Mouse (Mus musculus) midbrain, embryonic 12.5 days (tissue): ENCODE data around the gene Iqgap1. TPM values are rescaled to one million over a fixed set of nuclear protein-coding genes. Genes with fewer than 3 reads are reported as not detected.

Experiments used
- ATAC-seq: fragments of 200-750 bp; cut with Nextera tagmentation; 2 replicates; pipeline ENCODE4 v1.8.0; 2017; ENCODE audit warnings: low read depth, moderate TSS enrichment, moderate library complexity; ENCODE audit not compliant: low FRiP score
- H3K27ac ChIP-seq: fragments of 300-500 bp; sonication (generic); replicated peaks from 2 replicates; pipeline ENCODE4 v1.5.1; 2016; ENCODE audit warnings: mild to moderate bottlenecking
- H3K27me3 ChIP-seq: fragments of 300-500 bp; sonication (generic); 2 replicates; pipeline ENCODE4 v1.6.1; 2016; ENCODE audit warnings: mild to moderate bottlenecking
- H3K36me3 ChIP-seq: fragments of 300-500 bp; sonication (generic); 2 replicates; pipeline ENCODE4 v1.6.1; 2016
- H3K4me1 ChIP-seq: fragments of 300-500 bp; sonication (generic); 2 replicates; pipeline ENCODE4 v1.6.1; 2016
- H3K4me2 ChIP-seq: fragments of 300-500 bp; sonication (generic); replicated peaks from 2 replicates; pipeline ENCODE4 v1.6.1; 2016; ENCODE audit warnings: mild to moderate bottlenecking, moderate library complexity
- H3K4me3 ChIP-seq: fragments of 300-500 bp; sonication (generic); 2 replicates; pipeline ENCODE4 v1.5.1; 2016; ENCODE audit warnings: mild to moderate bottlenecking
- H3K9ac ChIP-seq: fragments of 300-500 bp; sonication (generic); replicated peaks from 2 replicates; pipeline ENCODE4 v1.6.1; 2016; ENCODE audit warnings: mild to moderate bottlenecking, moderate library complexity
- H3K9me3 ChIP-seq: fragments of 300-500 bp; sonication (generic); 2 replicates; pipeline ENCODE4 v1.6.1; 2016; ENCODE audit warnings: mild to moderate bottlenecking
- whole genome bisulfite sequencing: fragments of 180-500 bp; shearing (Covaris S2); methylation state at CpG from one replicate; pipeline ENCODE4 v1.1.7; 2016; 5-methylcytosine and 5-hydroxymethylcytosine counted together
- polyA plus RNA-seq: library from polyadenylated mRNA; unstranded; fragments of >200 nt; fragmentation: Nextera tagmentation; extraction: Ambion mirVana; gene quantifications from 2 replicates; pipeline ENCODE4 v1.2.1, GENCODE M21; 2016

The Iqgap1 gene
- polyA plus RNA-seq, 1 experiment from 2014 or later = 33.7 TPM

DNA sequence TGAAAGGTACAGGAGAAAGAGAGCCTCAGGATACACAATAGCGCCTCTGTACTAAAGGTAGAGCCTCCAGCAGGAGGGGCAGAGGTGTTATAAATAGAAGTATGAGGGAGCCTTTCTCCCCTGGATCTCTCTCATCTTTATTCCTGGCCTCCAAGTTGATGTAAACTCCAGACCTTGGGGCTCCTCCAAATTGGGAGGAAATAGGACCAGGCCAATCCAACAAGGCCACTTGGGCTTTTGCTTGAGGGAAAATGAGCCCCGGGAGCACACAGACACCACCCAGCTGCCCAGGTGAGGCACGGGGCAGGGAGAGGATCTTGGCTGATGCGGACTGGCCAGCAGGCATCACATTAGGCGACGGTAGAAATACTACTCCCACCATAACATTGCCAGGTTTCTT is 29.5 kb downstream of the Iqgap1 start:
- ATAC-seq = no peak
- H3K36me3 ChIP-seq = peaks cover 49% of the 10 kb centered on the region
- WGBS = 93% methylated on average over 6 of the region's 6 CpGs

DNA sequence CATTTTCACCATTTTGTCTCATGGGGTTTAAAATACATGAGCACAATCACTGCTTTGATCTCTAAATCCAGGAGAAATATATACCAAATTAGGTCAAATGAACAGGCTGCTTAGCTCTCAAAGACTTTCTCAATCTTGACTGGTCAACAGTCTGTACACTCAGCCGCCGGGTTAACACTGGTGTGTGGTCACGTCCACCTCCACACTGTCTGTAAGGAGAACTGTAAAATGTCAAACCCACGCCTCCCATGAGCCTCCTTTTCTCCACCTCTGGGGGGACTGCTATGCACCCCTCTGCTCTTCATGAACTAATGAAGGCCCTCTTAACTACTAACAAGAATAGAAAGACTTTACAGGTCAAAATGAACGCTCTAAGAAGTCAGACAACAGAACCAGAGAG is 36.2 kb downstream of the Iqgap1 start:
- peaks cover 9% of the 10 kb centered on the region for H3K36me3 ChIP-seq
- H3K27ac ChIP-seq = no peak overlapping the region
- H3K27me3 ChIP-seq = no peaks in the 10 kb centered on the region
- ATAC-seq = no peak
- no peak overlapping the region for H3K4me3 ChIP-seq
- 85% methylated on average over 5 of the region's 5 CpGs for WGBS
- peaks cover 4% of the 10 kb centered on the region; the same call in 1 of the 2 replicates for H3K9me3 ChIP-seq
- H3K4me1 ChIP-seq = no peaks in the 10 kb centered on the region
- no peak overlapping the region for H3K9ac ChIP-seq
- no peak overlapping the region for H3K4me2 ChIP-seq

More for the DNA sequence above, 29.5 kb downstream of the Iqgap1 start:
- H3K27ac ChIP-seq = no peak overlapping the region
- peaks cover 10% of the 10 kb centered on the region; the same call in 1 of the 2 replicates for H3K9me3 ChIP-seq
- no peak overlapping the region for H3K4me2 ChIP-seq
- no peak overlapping the region for H3K9ac ChIP-seq
- no peaks in the 10 kb centered on the region for H3K4me1 ChIP-seq
- no peaks in the 10 kb centered on the region for H3K27me3 ChIP-seq
- no peak overlapping the region for H3K4me3 ChIP-seq

DNA sequence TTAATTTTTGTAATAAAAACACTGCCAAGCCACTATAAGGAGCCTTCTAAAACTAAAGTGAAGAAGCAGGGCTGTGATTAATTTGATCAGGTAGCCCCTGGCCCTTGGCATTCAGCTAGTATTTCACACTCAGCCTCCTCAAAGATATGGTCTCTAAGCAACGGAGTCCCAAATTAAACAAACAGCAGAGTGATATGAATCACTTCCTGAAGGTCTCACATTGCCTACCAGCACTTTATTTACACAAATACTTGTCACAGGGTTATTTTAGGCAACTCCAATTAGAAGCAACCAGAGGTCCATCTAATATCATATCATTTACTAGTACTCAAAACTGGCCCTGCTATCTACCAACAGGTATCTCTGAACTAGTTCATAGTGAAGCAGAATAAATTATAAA is 36.7 kb downstream of the Iqgap1 start:
- no peak overlapping the region for H3K9ac ChIP-seq
- peaks cover 9% of the 10 kb centered on the region for H3K36me3 ChIP-seq
- H3K4me2 ChIP-seq = no peak overlapping the region
- H3K9me3 ChIP-seq = peaks cover 4% of the 10 kb centered on the region; the same call in 1 of the 2 replicates
- H3K4me3 ChIP-seq = no peak overlapping the region
- H3K4me1 ChIP-seq = no peaks in the 10 kb centered on the region
- no peak for ATAC-seq
- H3K27me3 ChIP-seq = no peaks in the 10 kb centered on the region
- H3K27ac ChIP-seq = no peak overlapping the region
- WGBS = 71% methylated on average over 1 of the region's 1 CpGs

DNA sequence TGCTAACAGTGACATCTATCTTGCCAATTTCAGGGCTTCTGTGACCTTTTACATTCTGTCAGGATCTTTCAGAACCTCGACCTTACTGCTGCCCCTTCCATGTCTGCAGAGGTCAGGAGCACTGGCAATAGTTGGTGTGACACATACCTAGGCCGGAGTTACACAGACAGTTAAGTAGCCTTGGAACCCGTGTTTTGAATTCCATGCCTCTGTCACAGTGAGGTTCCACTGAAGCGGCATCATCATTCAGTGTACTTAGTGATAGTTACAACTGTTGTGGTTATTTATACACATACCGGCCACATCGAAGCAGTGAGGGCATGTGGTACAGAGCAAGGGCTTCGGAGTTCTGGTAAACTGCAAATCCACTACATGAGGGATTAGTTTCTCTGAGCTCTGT is 37.8 kb downstream of the Iqgap1 start:
- Histone ChIP-seq H3K36me3 (peaks cover 4% of the 10 kb centered on the region; the same call in 1 of the 2 replicates), H3K9ac (no peak overlapping the region), H3K4me2 (no peak overlapping the region), H3K27ac (no peak overlapping the region), H3K4me3 (no peak overlapping the region), H3K4me1 (no peaks in the 10 kb centered on the region), H3K9me3 (no peaks in the 10 kb centered on the region; the same call in 1 of the 2 replicates), H3K27me3 (no peaks in the 10 kb centered on the region)
- ATAC-seq = no peak
- 84% methylated on average over 7 of the region's 7 CpGs for WGBS

DNA sequence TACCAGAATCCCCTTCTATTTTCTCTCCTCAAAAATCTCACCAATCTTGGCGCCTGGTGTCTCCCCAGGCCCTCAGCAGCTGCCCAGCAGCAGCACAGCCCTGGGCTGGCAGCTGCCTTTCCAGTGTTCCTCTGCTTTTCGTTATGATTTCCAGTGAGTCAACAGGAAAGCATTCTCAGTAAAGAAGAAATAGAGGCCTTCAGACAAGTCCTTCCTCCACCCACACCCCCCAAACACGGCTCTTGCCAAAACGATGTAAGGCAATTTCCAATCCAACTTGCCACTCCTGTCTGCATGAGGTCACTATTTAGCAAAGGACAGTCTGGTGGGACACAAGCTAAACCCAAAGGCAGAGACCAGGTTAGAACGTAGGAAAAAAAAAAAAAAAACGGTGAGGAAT is 39.0 kb downstream of the Iqgap1 start:
- H3K9ac ChIP-seq = no peak overlapping the region
- no peak overlapping the region for H3K4me3 ChIP-seq
- no peaks in the 10 kb centered on the region for H3K9me3 ChIP-seq
- ATAC-seq = no peak
- 85% methylated on average over 6 of the region's 6 CpGs for WGBS
- H3K36me3 ChIP-seq = no peaks in the 10 kb centered on the region
- H3K27ac ChIP-seq = no peak overlapping the region
- no peaks in the 10 kb centered on the region for H3K4me1 ChIP-seq
- no peak overlapping the region for H3K4me2 ChIP-seq
- H3K27me3 ChIP-seq = no peaks in the 10 kb centered on the region

DNA sequence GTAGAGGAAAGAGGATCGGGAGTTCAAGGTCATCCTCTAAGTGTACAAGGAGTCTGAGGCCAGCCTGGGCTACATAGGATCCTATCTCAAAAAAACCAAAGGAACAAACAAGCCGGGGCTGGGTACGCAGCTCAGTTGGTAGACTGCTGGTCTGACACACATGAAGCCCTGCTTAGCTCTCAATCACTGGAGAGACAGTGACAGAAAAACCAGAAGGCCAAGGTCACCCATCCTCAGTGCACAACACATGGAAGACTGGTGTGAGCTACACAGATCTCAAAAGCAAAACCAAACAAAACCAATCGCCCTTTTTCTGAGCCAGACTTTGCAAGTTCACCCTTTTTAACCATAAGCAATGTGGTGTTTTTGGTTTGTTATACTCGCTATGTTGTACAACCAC is 41.9 kb downstream of the Iqgap1 start:
- H3K4me3 ChIP-seq = no peak overlapping the region
- H3K9ac ChIP-seq = no peak overlapping the region
- WGBS = 91% methylated on average over 5 of the region's 5 CpGs
- no peak for ATAC-seq
- no peaks in the 10 kb centered on the region for H3K9me3 ChIP-seq
- peaks cover 3% of the 10 kb centered on the region; the same call in 1 of the 2 replicates for H3K4me1 ChIP-seq
- no peaks in the 10 kb centered on the region for H3K27me3 ChIP-seq
- H3K36me3 ChIP-seq = no peaks in the 10 kb centered on the region
- H3K27ac ChIP-seq = no peak overlapping the region
- no peak overlapping the region for H3K4me2 ChIP-seq

DNA sequence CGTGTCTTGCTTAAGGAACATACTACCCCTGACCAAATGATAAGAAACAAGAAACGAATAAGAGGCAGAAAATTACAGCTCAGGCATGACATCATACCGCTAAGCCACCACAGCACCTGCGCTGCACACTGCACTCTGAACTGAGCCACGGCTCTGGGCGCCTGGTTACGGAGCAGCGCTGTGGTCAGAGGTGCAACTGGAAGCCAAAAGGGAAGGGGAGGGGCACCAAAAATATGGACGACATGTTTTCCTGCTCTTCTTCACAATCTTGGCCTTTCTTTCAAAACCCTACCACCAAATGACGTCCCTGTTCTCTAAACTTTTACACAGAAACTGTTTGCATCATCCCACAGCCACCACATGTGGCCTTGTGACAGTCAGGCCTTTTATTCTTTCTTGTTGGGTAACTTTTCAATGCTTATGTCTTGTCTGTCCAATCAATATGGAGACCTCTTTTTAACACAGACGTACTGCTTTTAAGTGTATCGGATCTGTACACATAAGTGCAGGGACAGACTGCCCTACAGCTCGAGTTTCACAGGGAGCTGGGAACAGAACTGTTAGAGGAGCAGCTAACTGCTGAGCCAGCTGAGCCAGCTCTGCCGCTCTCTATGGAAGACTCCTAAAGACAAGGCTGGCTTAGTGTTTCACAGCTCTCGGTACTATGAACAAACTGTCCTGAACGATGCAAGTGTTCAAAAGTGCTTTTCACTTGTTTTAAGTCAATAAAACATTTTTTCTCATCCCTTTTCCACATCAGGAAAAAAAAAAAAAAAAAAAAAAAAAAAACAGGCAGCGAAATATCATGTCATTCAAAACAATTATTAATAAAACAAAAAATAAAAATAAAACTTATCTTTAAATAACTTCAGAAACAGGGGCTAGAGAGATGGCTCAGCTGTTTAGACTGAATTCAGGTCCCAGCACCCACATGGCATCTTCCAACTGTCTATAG is 43.3 kb downstream of the Iqgap1 start:
- Histone ChIP-seq H3K4me1 (peaks cover 3% of the 10 kb centered on the region; the same call in 1 of the 2 replicates), H3K27ac (no peak overlapping the region), H3K9me3 (no peaks in the 10 kb centered on the region), H3K36me3 (no peaks in the 10 kb centered on the region), H3K4me3 (no peak overlapping the region), H3K9ac (no peak overlapping the region), H3K4me2 (no peak overlapping the region), H3K27me3 (no peaks in the 10 kb centered on the region)
- ATAC-seq = no peak
- 84% methylated on average over 17 of the region's 17 CpGs for WGBS

DNA sequence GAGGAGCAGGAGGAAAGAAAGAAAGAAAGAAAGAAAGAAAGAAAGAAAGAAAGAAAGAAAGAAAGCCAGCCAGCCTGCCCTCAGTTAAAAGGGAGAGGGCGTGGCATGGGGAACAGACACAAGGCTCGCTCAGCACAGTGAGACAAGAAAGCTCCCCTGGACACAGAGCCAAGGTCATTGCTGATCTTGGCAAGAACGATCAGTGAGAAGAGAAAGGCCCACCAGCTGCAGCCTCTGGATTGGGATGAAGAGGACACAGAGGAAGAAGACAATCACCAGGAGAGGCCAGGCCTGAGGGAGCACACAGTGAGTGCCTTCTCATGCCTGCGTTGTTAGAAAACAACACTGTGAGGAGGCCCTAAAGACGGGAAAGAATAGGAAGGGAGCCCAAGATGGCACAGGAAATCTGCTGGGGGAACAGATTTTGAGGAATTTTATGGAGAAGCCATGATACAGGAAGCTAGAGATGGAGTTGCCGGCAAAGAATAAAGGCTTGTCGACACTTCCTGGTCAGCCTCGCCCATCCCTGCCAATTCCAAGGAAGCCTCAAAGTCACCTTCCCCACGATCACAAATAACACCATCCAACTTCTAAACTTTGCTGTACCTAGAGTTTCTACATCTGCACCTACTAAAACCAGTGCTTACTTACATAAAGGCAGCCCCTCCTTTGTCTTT is 44.2 kb downstream of the Iqgap1 start:
- Histone ChIP-seq H3K9me3 (no peaks in the 10 kb centered on the region), H3K9ac (no peak overlapping the region), H3K4me1 (peaks cover 3% of the 10 kb centered on the region; the same call in 1 of the 2 replicates), H3K27me3 (no peaks in the 10 kb centered on the region), H3K4me3 (no peak overlapping the region), H3K4me2 (no peak overlapping the region), H3K27ac (no peak overlapping the region), H3K36me3 (no peaks in the 10 kb centered on the region)
- WGBS = 78% methylated on average over 9 of the region's 9 CpGs
- no peak for ATAC-seq

DNA sequence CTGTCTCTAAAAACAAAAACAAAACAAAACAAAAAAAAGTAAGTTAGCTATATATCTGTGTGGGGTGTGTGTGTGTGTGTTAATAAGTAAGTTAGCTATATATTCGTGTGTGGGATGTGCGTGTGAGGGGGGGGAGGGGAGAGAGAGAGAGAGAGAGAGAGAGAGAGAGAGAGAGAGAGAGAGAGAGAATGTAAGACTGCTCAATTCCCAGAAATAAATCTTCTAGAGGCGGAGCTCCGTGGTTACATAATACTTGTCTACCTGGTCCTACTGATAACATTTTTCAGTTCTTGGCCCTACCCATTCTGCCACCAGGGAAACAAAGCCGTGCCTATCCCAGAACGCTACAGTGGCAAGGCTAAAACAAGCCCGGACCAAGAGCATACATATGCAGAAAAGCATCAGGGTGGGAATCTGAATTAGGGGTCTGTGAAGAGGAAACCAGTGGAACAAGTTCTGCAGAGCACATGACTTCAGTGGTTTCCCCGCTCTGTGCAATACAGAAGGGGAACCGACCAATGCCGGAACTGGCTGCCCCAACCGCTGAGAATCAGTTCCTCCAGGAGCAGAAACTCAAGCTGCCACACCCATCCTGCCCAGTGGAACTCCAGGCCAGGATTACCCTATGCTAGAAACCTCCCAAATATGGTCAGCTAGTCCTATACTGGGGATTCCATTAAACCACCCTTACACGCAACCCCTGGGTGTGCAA is 46.7 kb downstream of the Iqgap1 start:
- Histone ChIP-seq H3K4me2 (no peak overlapping the region), H3K9ac (no peak overlapping the region), H3K27ac (no peak overlapping the region), H3K27me3 (no peaks in the 10 kb centered on the region), H3K9me3 (no peaks in the 10 kb centered on the region), H3K4me1 (peaks cover 3% of the 10 kb centered on the region; the same call in 1 of the 2 replicates), H3K4me3 (no peak overlapping the region), H3K36me3 (no peaks in the 10 kb centered on the region)
- ATAC-seq = no peak
- WGBS = 85% methylated on average over 12 of the region's 12 CpGs

DNA sequence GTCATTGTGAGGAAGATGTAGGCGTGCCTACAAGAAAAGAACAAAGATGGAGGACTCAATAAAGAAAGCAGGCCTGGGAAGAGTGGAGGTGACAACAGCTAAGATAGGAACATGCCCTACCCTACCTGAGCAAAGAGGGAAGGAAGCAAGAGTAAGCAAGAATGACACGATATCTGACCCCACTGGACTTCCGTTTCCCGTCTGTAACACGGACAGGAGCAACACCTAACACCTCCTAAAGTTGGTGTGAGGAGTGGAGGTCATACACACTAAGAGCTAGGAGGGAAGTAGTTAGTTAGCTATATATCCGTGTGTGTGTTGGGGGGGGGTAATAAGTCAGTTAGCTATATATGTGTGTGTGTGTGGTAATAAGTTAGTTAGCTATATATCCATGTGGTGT is 47.4 kb downstream of the Iqgap1 start:
- Histone ChIP-seq H3K4me1 (peaks cover 3% of the 10 kb centered on the region; the same call in 1 of the 2 replicates), H3K27ac (no peak overlapping the region), H3K36me3 (no peaks in the 10 kb centered on the region), H3K4me2 (no peak overlapping the region), H3K9ac (no peak overlapping the region), H3K9me3 (no peaks in the 10 kb centered on the region), H3K27me3 (no peaks in the 10 kb centered on the region), H3K4me3 (no peak overlapping the region)
- ATAC-seq = no peak
- 94% methylated on average over 6 of the region's 6 CpGs for WGBS

DNA sequence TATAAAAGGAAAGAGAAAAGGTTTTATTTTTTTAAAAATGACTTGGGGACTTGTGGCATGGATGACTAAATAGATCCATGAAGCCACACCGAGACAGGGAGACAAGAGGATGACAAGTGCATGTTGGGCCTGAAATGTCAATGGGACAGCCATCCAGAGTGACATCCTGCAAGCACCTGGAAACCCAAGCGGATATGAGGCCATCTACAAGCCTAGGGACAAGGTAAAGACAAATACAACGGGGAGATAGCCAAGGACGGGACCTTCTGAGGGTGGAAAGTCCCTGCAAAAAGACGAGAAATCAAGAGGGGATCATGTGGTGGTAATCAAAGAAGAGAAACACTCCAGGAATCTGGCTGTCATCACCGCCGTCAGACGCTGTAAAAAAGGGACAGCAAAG is 48.6 kb downstream of the Iqgap1 start:
- Histone ChIP-seq H3K4me1 (peaks cover 3% of the 10 kb centered on the region; the same call in 1 of the 2 replicates), H3K9me3 (no peaks in the 10 kb centered on the region), H3K27me3 (no peaks in the 10 kb centered on the region), H3K4me3 (no peak overlapping the region), H3K27ac (no peak overlapping the region), H3K9ac (no peak overlapping the region), H3K4me2 (no peak overlapping the region), H3K36me3 (no peaks in the 10 kb centered on the region)
- 83% methylated on average over 8 of the region's 8 CpGs for WGBS
- no peak for ATAC-seq

DNA sequence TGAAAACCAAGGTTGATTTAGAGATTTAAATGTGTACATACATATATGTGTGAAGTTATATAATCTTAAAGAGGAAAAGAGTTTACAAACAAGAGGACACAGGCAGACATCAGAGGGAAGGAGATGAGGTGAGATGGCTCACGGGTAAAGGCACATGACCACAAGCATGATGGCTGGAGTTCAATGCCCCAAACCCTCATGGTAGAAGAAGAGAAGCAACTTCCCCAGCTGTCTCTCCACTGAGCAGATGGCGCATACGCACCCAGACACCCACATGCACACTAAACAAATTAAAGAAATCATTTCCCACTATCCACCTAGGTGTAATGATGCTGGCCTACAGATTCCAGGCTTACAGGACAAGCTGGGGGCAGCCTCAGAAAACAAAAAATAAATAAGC is 49.7 kb downstream of the Iqgap1 start:
- no peaks in the 10 kb centered on the region for H3K36me3 ChIP-seq
- H3K4me2 ChIP-seq = no peak overlapping the region
- H3K4me3 ChIP-seq = no peak overlapping the region
- no peaks in the 10 kb centered on the region for H3K27me3 ChIP-seq
- no peak for ATAC-seq
- 94% methylated on average over 3 of the region's 3 CpGs for WGBS
- H3K27ac ChIP-seq = no peak overlapping the region
- no peaks in the 10 kb centered on the region for H3K4me1 ChIP-seq
- no peak overlapping the region for H3K9ac ChIP-seq
- H3K9me3 ChIP-seq = no peaks in the 10 kb centered on the region
